Mouse (Mus musculus) embryonic facial prominence, embryonic 13.5 days (tissue): ENCODE results near the gene Utp15. TPM values are rescaled to one million over a fixed set of nuclear protein-coding genes. Genes with fewer than 3 reads are reported as not detected.

Experiments
- ATAC-seq: fragments of 200-750 bp; cut with Nextera tagmentation; 2 replicates; pipeline ENCODE4 v1.8.0; 2017; ENCODE audit warnings: low read depth; ENCODE audit not compliant: insufficient number of reproducible peaks, insufficient read depth, low FRiP score, low TSS enrichment
- H3K27ac ChIP-seq: fragments of 300-500 bp; sonication (generic); 2 replicates; pipeline ENCODE4 v1.5.1; 2015; ENCODE audit warnings: moderate library complexity, mild to moderate bottlenecking, inconsistent platforms
- H3K27me3 ChIP-seq: fragments of 300-500 bp; sonication (generic); 2 replicates; pipeline ENCODE4 v1.6.1; 2015; ENCODE audit warnings: mild to moderate bottlenecking, inconsistent platforms
- H3K36me3 ChIP-seq: fragments of 300-500 bp; sonication (generic); 2 replicates; pipeline ENCODE4 v1.6.1; 2015; ENCODE audit warnings: mild to moderate bottlenecking, inconsistent platforms
- H3K4me1 ChIP-seq: fragments of 300-500 bp; sonication (generic); 2 replicates; pipeline ENCODE4 v1.6.1; 2015; ENCODE audit warnings: inconsistent platforms
- H3K4me2 ChIP-seq: fragments of 300-500 bp; sonication (generic); 2 replicates; pipeline ENCODE4 v1.6.1; 2015; ENCODE audit warnings: moderate library complexity, mild to moderate bottlenecking, inconsistent platforms
- H3K4me3 ChIP-seq: fragments of 300-500 bp; sonication (generic); 2 replicates; pipeline ENCODE4 v1.5.1; 2015; ENCODE audit warnings: mild to moderate bottlenecking, inconsistent platforms
- H3K9ac ChIP-seq: fragments of 300-500 bp; sonication (generic); 2 replicates; pipeline ENCODE4 v1.6.1; 2015; ENCODE audit warnings: mild to moderate bottlenecking, inconsistent platforms
- H3K9me3 ChIP-seq: fragments of 300-500 bp; sonication (generic); 2 replicates; pipeline ENCODE4 v1.6.1; 2016; ENCODE audit warnings: inconsistent platforms
- WGBS: fragments of 180-500 bp; shearing (Covaris S2); methylation state at CpG from one replicate; pipeline ENCODE4 v1.1.7; 2015; ENCODE audit warnings: mixed read lengths; 5-methylcytosine and 5-hydroxymethylcytosine counted together
- polyA plus RNA-seq: library from polyadenylated mRNA; unstranded; fragments of >200 nt; fragmentation: Nextera tagmentation; extraction: Ambion mirVana; gene quantifications from 2 replicates; pipeline ENCODE4 v1.2.1, GENCODE M21; 2015

Utp15 gene
- polyA plus RNA-seq, 1 experiment from 2014 or later, result 31.1 TPM

GRCm38 (mm10) chr13:98244571-98245350 is 18.1 kb downstream of the Utp15 start:
- no peak overlapping the region for H3K9ac ChIP-seq
- H3K4me1 ChIP-seq, result no peaks in the 10 kb centered on the region
- no peak overlapping the region for H3K27ac ChIP-seq
- no peaks in the 10 kb centered on the region for H3K9me3 ChIP-seq
- WGBS, result 68% methylated on average over 5 of the region's 5 CpGs
- H3K27me3 ChIP-seq, result no peaks in the 10 kb centered on the region
- no peak for ATAC-seq
- peaks cover 25% of the 10 kb centered on the region for H3K36me3 ChIP-seq
- no peak overlapping the region for H3K4me2 ChIP-seq
- no peak overlapping the region for H3K4me3 ChIP-seq

GRCm38 (mm10) chr13:98241531-98242282 is 21.1 kb downstream of the Utp15 start:
- H3K9me3 ChIP-seq, result no peaks in the 10 kb centered on the region
- H3K27me3 ChIP-seq, result no peaks in the 10 kb centered on the region; the same call in 1 of the 2 replicates
- no peak overlapping the region for H3K27ac ChIP-seq
- no peak overlapping the region for H3K9ac ChIP-seq
- no peak for ATAC-seq
- H3K4me2 ChIP-seq, result no peak overlapping the region
- H3K36me3 ChIP-seq, result no peaks in the 10 kb centered on the region
- no peaks in the 10 kb centered on the region for H3K4me1 ChIP-seq
- H3K4me3 ChIP-seq, result no peak overlapping the region
- WGBS, result 69% methylated on average over 9 of the region's 9 CpGs

GRCm38 (mm10) chr13:98239978-98240641 is 22.7 kb downstream of the Utp15 start:
- no peak for ATAC-seq
- Histone ChIP-seq H3K4me1 (no peaks in the 10 kb centered on the region), H3K4me2 (no peak overlapping the region), H3K9ac (no peak overlapping the region), H3K9me3 (no peaks in the 10 kb centered on the region), H3K4me3 (no peak overlapping the region), H3K27me3 (no peaks in the 10 kb centered on the region; the same call in 1 of the 2 replicates), H3K36me3 (no peaks in the 10 kb centered on the region), H3K27ac (no peak overlapping the region)
- WGBS, result 14% methylated on average over 12 of the region's 12 CpGs

- Histone ChIP-seq H3K4me1 (no peaks in the 10 kb centered on the region), H3K4me2 (no peak overlapping the region), H3K27me3 (no peaks in the 10 kb centered on the region; the same call in 1 of the 2 replicates), H3K9ac (no peak overlapping the region), H3K9me3 (no peaks in the 10 kb centered on the region), H3K4me3 (no peak overlapping the region), H3K27ac (no peak overlapping the region), H3K36me3 (no peaks in the 10 kb centered on the region)
- no peak for ATAC-seq
- WGBS, result 70% methylated on average over 6 of the region's 6 CpGs
Observed at GRCm38 (mm10) chr13:98235451-98235850, 27.4 kb downstream of the Utp15 start.

- 91% methylated on average over 1 of the region's 1 CpGs for WGBS
- no peak overlapping the region for H3K9ac ChIP-seq
- H3K27ac ChIP-seq, result no peak overlapping the region
- H3K36me3 ChIP-seq, result no peaks in the 10 kb centered on the region
- H3K4me3 ChIP-seq, result no peak overlapping the region
- no peak overlapping the region for H3K4me2 ChIP-seq
- no peaks in the 10 kb centered on the region for H3K4me1 ChIP-seq
- no peak for ATAC-seq
- H3K9me3 ChIP-seq, result no peaks in the 10 kb centered on the region
- no peaks in the 10 kb centered on the region for H3K27me3 ChIP-seq
Observed at GRCm38 (mm10) chr13:98230511-98230910, 32.3 kb downstream of the Utp15 start.

- H3K27ac ChIP-seq, result no peak overlapping the region
- H3K4me3 ChIP-seq, result no peak overlapping the region
- no peaks in the 10 kb centered on the region for H3K9me3 ChIP-seq
- no peak overlapping the region for H3K9ac ChIP-seq
- H3K27me3 ChIP-seq, result peaks cover 4% of the 10 kb centered on the region; the same call in 1 of the 2 replicates
- 0 out of 2 replicates have a peak, but pooled peaks cover 4% of the 10 kb centered on the region for H3K4me1 ChIP-seq
- no peaks in the 10 kb centered on the region for H3K36me3 ChIP-seq
- WGBS, result 76% methylated on average over 2 of the region's 2 CpGs
- ATAC-seq, result no peak
- no peak overlapping the region for H3K4me2 ChIP-seq
Observed at GRCm38 (mm10) chr13:98226225-98226624, 36.6 kb downstream of the Utp15 start.

GRCm38 (mm10) chr13:98222848-98223247 is 40.0 kb downstream of the Utp15 start:
- no peak overlapping the region for H3K4me3 ChIP-seq
- H3K9ac ChIP-seq, result no peak overlapping the region; the same call in 1 of the 2 replicates
- no peak overlapping the region for H3K27ac ChIP-seq
- H3K4me1 ChIP-seq, result 0 out of 2 replicates have a peak, but pooled peaks cover 4% of the 10 kb centered on the region
- WGBS, result 34% methylated on average over 12 of the region's 12 CpGs
- no peak overlapping the region for H3K4me2 ChIP-seq
- no peaks in the 10 kb centered on the region for H3K9me3 ChIP-seq
- H3K36me3 ChIP-seq, result no peaks in the 10 kb centered on the region
- ATAC-seq, result no peak
- peaks cover 4% of the 10 kb centered on the region; the same call in 1 of the 2 replicates for H3K27me3 ChIP-seq

- 81% methylated on average over 7 of the region's 7 CpGs for WGBS
- no peak for ATAC-seq
- Histone ChIP-seq H3K9ac (no peak overlapping the region), H3K27ac (no peak overlapping the region), H3K27me3 (peaks cover 10% of the 10 kb centered on the region), H3K36me3 (no peaks in the 10 kb centered on the region), H3K4me3 (no peak overlapping the region), H3K4me1 (peaks cover 9% of the 10 kb centered on the region), H3K4me2 (no peak overlapping the region), H3K9me3 (no peaks in the 10 kb centered on the region)
Observed at GRCm38 (mm10) chr13:98210137-98210536, 52.7 kb downstream of the Utp15 start.

- no peak overlapping the region for H3K4me2 ChIP-seq
- H3K4me3 ChIP-seq, result no peak overlapping the region
- H3K9ac ChIP-seq, result no peak overlapping the region
- H3K27ac ChIP-seq, result no peak overlapping the region
- H3K9me3 ChIP-seq, result no peaks in the 10 kb centered on the region
- 33% methylated on average over 9 of the region's 9 CpGs for WGBS
- peaks cover 12% of the 10 kb centered on the region for H3K4me1 ChIP-seq
- no peaks in the 10 kb centered on the region for H3K36me3 ChIP-seq
- H3K27me3 ChIP-seq, result peaks cover 12% of the 10 kb centered on the region
- no peak for ATAC-seq
Observed at GRCm38 (mm10) chr13:98208842-98209241, 54.0 kb downstream of the Utp15 start.

GRCm38 (mm10) chr13:98206546-98206870 is 56.3 kb downstream of the Utp15 start:
- H3K4me2 ChIP-seq, result peak overlapping the region; percentile 97
- H3K4me1 ChIP-seq, result peaks cover 12% of the 10 kb centered on the region
- peak overlapping the region; percentile 73 for H3K9ac ChIP-seq
- 2% methylated on average over 13 of the region's 13 CpGs for WGBS
- no peaks in the 10 kb centered on the region for H3K9me3 ChIP-seq
- H3K27me3 ChIP-seq, result peaks cover 15% of the 10 kb centered on the region
- H3K27ac ChIP-seq, result peak overlapping the region; percentile 51; the same call in 1 of the 2 replicates
- ATAC-seq, result no peak
- no peaks in the 10 kb centered on the region for H3K36me3 ChIP-seq
- H3K4me3 ChIP-seq, result peak overlapping the region; percentile 63

- under 1% methylated on average over 40 of the region's 76 CpGs for WGBS
- H3K9me3 ChIP-seq, result no peaks in the 10 kb centered on the region
- H3K4me3 ChIP-seq, result peak within 1 kb of the TSS; percentile 63
- peaks cover 12% of the 10 kb centered on the region for H3K4me1 ChIP-seq
- H3K27ac ChIP-seq, result peak within 1 kb of the TSS; percentile 51
- peak; percentile 81 for ATAC-seq
- H3K27me3 ChIP-seq, result peaks cover 18% of the 10 kb centered on the region
- peak within 1 kb of the TSS; percentile 97 for H3K4me2 ChIP-seq
- no peaks in the 10 kb centered on the region for H3K36me3 ChIP-seq
- H3K9ac ChIP-seq, result peak within 1 kb of the TSS; percentile 73
Observed at GRCm38 (mm10) chr13:98205771-98206545, 56.9 kb downstream of the Utp15 start, which contains the start of gene Arhgef28. TSS of gene Arhgef28 (minus strand) at chr13:98206439.
